Mouse (Mus musculus) right cerebral cortex, adult 2 months (tissue): ENCODE results near the gene Zfp422.
A peak's percentile ranks its signal among the peaks of the same experiment; 100 is the strongest.

Source experiments
- DNase-seq, 2 experiments: peaks; one replicate each; pipeline ENCODE4 v3.0.0; 2021 to 2022; ENCODE audit warnings: low spot score in 2 of 2

Zfp422 gene

DNA sequence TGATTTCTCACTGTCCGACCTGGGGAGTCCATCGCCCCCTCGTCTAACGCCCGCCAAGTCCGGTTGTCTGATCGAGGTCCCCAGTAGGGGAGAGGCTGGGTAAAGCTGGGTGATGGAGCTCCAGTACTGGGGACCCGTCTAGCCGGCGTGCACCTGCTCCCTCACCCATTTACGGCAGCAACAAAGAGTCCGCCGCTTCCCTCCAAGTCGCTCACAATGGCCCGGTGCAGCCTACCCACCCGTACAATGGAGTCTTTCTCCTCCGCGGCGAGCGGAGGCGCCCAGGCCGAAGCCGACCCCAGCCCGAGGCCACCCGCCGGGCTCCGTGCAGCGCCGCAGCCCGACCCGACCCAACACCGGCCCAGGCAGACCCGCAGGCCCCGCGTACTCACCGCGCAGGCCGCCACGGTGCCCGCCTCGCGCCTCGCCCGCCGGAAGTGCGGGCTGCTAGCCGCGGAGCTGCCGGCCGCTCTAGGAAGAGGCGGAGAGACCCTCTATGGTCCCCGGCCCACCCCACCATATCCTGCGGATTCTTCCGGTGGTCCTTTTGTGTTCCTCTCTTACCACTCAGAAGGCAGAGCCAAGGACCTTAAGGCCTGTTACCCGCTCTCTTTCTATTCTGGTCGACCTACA lies at the start of gene Zfp422:
Zfp422 (minus strand) TSS at position 461 of the 633 bp plus-strand sequence.
- DNase-seq, result peak; percentile 46 to 58

DNA sequence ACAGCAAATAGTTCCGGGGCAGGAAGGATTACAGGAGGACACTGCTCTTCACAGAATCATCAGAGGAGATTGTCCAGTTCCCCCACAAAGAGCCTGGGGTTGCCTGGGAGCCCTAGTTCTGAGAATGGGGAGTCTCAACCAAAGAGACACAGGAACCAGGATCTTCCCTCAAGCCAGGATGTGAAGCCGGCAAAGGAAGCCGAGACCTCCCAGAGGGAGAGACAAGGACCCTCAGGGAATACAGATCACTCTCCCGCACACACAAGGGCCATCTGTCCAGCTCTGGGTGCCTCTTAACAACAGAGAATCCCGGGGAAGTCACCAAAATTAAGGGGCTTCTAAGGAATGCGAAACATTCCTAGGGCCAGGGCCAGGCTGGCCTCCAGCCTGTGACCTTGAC lies 48.5 kb upstream of the Zfp422 start:
- DNase-seq, result no peak

DNA sequence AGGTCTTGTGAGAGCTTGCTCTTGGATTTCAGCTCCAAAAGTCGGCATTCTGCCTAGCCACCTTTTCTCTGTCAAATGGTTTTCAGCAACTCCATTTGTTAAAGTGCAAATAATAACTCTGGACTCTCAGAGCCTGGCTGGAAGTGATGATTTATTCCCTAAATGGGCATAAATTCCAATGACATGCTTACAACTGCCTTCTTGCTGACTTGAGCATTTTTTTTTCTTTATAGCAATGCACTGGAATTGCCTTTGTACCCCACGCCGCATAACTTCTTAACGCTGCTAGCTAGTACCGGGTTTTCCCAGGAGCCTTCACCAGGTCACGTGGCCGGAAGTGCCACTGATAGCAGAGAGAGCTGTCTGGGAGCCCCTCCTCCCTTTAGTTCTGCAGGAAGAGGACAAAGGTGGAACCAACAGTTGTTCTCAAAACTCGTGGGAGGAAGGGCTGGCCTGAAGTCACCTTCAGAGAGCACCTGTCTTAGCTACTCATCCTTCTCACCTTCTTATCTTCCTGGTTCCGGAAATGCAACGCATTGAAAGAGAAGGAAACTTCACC lies 47.6 kb upstream of the Zfp422 start:
- DNase-seq, result no peak

DNA sequence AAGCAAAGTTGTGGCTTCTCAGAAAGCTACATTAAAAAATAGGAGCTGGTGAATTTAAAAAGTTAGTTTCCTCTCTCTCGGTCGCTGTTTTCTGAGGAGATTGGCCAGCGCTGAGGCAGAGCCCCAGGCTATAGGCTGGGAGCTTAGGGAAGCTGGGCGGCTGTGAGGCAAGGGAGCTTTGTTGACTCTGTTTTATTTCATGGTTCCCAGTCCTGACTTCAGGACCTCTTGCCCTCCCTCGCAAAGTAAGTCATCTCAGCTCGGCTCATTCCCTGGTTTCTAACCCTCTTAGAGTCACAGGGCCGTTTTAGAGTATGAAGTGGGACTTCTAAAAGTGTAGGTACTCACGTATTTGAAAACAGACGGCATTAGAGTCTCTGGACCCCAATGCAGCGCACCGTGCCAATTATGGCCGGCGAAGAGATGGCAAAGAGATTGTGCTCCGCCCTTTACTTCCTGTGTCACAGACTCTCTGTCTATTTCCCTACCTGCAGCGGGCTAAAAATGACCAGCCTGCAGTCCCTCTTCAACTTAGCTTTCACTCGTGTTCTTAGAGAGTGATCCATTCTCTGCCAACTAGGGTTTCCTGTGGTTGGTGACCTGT lies 45.6 kb upstream of the Zfp422 start:
- DNase-seq, result no peak

DNA sequence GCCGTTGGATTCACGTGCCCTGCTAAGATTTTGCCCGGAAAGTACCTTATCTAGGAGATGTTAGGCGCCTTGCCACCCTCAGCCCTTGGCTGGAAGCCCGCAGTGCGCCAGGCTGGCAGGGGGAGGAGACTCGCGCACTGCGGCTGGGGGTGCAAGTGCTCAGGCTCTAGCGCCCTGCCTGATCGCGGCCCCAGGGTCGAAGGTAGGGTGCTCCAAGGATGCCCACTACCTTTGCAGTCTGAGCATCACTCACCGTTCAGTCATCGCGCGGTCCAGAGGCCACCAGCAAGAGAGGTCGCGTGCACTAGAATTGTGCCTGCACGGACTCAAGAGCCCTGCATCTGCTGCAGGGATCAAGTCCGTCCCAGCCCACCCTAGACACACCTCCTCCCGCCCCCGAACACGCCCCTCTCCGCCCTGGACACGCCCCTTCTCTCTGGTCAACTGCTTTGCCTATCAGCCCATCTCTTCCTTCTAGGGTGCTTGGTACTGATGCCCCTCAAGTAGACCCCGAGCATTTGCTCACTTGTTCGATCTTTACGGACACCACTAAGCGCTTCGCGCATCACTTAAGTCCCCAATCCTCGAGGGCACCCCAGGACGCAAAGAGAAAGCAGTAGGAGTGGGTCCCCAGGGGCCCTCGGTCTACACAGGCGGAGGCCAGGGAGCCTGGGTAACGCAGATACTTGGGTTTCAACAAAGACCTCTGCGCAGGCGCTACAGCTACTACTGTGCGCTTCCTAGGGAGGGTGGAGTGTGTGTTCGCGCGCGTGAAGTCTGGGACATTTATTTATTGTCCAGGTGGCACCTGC lies 44.9 kb upstream of the Zfp422 start, which contains the start of gene Rassf4:
Rassf4 (minus strand) TSS at position 482 of the 812 bp plus-strand sequence.
- DNase-seq, result peak; percentile 54 to 69

DNA sequence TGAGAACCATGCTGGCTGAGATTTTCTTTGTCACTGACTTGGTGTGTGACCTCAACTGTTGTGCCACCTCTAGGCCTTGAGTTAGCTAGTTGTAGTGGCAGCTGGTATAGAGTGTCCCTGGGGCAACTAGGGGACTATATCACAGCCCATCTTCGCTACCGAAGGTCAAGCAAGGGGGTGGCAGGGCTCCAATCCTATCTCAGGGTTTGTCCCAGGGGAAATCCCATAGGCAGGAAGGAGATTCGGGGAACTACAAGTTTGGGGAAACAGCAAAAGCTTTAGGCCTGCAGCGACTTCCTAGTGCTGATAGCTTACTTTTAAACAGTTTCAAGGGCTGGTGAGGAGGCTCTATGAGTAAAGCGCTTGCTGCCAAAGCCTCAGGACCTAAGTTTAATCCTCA lies 43.5 kb upstream of the Zfp422 start:
- DNase-seq, result no peak

DNA sequence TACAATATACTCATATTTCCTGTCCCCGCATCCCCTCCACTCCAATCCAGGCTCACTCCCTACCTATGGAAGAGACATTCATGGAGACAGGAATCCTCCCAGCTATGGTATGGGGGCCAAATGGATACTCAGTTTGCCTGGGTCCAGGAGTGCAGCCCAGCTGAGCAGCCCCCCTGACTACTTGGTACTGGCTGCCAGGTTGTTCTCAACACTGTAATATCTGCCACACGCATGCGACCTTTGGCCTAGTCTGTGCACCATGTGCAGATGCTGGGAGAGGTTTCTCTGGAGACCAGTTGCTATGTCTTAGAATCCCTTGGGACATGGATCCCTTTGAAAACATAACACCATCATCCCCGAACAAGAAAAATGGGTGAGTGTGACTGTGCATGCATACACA lies 43.0 kb upstream of the Zfp422 start:
- DNase-seq, result no peak

DNA sequence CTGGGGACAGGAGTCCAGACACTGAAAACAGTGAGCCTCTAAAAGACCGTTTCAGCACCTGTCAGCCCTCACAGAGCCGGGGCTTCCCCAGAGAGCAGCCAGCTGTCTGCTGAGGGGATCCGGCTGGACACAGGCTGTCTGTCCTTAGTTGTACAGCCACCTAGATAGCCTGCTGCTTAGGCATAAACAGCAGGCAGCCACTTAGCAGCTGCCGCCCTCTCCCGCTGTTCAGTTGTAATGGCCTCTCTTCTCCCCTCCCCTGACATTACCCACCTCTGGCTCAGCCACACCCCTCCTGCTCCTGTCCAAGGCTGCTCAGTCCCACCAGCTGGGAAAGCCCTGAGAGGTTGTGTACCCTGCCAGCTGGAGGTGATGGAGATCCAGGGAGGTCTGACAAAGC lies 42.2 kb upstream of the Zfp422 start:
- no peak for DNase-seq

DNA sequence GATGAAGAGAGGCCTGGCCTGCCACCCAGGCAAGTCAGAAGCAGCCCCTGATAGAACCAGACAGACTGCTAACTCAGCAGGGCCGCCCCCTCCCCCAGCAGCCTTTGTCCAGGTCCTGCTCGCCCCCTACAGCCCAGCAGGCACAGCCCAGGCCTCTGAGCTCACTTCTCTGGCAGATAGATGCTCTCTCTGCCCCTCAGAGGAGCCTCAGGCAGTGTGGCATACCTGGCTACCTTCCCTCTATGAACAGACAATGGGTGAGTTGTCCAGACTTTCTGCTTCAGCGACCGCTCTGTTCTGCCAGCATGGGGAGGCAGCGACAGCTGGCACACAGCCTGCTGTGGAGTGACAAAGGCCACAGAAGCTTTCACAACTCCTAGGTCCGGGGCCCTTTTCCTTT lies 41.3 kb upstream of the Zfp422 start:
- no peak for DNase-seq

DNA sequence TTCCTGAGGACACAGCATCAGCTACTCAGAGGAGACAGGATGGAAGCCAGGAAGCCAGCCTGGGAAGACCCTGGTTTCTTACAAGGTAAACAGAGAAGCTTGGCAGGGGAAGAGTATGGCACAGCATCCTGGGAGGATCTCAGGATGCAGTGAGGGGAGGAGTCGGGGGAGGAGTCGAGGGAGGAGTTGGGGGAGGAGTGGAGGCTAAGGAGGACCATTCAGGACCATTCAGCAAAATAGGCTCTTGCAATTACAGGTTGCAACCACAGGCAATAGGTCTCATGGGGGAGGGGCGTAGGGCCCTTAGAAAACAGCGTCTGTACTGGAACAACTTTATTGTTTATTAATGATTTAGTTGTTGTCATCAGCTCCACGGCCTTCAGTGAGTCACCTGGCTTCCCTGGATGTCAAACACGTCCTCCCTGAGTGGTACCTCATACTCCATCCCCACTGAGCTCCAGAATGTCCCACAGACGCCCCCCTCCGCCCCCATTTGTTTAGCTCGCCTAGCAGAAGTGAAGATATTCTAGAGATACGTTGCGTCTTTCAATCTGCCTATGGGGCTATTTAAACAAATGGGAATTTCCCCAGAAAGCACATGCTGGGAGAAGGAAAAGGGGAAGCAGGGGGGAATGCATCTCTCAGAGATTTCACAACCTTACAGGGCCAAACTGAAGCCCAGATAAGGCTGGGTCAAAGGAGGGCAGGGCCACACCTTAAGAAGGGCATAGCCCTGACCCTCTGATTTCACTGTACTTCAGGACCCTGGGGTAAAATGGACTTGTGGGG lies 40.1 kb upstream of the Zfp422 start:
- DNase-seq, result no peak

DNA sequence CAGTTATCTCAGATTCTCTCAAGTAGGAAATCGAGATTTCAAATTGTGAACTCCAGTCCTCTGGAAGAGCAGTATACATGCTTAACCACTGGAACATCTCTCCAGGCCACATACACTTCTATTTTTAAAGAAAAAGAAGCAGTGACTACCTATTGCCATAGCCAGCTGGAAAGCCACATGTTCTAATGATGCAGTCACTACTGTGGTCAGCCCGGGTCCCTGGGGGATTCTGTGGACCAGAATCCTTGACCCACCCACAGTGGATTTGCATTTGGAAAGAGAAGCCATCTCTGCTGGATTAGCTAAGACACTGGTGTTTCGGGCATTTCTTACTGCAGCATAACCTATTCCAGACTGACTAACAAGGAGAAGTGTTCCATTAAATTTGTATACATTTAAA lies 38.6 kb upstream of the Zfp422 start:
- no peak for DNase-seq

DNA sequence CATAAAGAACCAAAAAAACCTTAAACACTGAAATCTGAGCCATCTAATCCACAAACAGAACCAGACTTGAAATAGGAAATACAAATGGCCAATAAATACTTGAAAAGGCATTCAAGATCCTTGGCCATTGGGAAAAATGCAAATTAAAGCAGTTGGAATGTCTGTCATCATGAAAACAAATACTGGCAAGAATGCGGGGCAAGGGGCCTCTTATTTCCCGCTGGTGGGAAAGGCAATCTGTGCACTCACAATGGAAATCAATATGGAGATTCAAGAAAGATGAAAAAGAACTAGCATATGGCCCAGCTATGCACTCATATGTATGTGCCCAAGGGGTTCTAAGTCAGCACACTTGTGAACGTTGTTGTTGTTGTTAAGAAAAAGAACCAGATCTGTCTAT lies 38.1 kb upstream of the Zfp422 start:
- no peak for DNase-seq

DNA sequence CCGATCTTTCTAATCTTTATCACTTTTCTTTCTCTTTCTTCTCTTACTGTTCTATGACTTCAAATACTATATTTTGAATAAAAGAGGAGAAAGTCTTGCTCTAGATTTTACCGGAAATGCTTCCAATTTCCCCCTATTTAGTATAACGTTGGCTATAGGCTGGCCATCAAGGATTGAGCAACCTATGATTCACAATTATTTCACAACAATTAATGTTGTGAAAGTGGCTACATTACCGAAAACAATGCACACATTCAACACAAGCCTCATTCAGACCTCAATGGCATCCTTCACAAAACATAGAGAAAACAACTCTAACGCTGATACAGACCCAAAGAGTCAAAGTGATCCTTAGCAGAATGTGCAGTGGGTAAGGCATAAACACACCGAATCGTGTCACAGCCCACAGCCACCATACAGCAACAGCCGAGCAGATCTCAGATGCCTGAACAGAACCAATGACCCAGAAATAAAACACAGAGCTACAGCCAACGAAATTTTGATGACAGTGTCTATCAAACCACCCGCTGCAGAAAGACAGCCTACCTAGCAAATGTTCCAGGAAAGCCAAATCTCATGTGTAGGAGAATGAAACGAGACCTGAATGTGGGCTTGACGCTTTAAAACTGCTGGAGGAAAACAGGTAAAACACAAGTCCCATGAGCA lies 37.4 kb upstream of the Zfp422 start:
- DNase-seq, result no peak

DNA sequence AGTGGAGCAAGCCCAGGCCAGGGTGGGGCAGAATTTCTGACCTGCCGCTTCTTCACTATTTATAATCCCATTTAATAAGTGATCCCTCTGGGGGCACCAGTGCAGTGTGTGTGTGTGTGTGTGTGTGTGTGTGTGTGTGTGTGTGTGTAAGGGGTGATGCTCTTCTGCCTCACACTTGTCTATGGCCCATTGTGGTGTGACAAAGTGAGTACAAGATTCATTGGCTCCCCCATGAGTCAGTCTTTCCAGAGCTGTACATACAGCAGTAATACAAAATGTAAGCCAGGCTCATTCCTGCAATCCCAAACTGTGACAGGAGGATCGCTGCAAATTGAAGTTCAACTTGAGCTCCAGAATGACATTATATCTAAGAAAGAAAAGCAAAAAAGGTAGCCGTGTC lies 36.0 kb upstream of the Zfp422 start:
- no peak for DNase-seq

DNA sequence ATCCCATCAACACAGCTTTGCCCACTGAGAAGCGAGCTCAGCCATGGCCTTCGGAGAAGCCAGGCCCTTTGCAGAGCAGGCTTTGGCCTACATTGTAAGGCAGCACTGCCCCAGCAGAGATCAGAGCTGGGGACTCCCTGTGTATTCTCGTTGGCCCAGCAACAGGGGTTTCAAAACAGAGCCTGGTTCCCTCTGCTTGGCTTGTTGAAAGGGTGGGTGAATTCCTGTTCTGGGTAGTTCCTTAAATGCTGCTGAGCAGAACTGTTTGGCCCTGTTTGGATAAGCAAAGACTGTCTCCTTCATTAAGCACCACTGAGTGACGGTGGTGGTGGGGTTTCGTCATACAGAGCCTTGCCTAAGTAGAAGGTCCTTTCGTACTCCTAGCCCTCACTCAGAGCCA lies 35.2 kb upstream of the Zfp422 start:
- no peak for DNase-seq

DNA sequence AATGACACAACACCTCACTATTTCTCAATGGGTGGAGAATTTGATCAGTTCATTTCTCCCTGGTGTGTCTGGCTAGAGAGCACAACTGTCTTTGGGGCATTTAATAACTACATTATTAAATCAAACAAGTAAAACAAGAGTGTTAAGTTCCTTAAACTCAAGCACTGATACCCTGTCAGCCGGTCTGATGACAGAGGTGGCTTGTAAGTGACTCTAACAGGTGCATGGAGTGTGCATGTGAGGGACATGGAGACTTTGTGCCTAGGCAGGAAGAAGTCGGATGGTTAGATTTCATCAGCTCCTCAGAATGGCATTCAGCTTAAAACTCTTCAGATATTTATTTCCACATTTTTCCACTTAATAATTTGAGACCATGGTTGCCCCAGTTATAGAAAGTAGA lies 34.6 kb upstream of the Zfp422 start:
- no peak for DNase-seq

DNA sequence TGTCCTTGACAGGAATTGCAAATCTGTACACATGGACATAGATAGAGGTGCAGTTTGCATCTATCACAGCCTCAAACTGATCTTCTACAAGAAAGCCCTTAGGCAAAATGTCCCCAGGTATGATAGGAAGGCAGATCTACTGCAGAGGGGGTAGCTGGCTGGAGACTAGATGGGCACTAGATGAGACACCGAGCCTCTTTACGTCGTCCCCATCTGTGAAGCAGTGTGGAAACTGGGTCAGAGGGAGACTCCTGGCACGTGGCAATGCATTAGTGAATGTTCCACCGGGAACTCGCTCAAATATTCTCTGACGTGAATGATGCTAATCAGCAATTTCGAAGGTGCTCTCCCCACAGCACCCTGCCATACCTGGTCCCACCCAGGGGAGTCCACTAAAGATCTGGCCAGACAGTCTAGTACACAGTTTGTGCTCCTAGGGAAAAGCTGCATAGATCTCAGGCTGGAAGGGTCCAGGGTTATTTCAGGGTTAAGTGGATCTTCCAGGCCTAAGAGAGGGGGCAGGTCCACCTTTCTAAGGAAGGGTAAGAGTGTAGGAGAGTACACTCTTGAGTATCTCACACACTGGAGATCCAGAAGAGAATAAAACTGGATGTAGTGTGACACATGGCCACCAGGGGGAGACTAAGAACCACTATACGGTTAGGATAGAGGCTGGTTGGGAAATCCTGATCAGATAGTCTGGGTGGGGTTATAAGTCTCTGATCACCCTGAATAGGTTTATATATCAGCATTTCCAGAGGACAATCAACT lies 25.1 kb upstream of the Zfp422 start:
- peak; percentile 70 to 77 for DNase-seq

DNA sequence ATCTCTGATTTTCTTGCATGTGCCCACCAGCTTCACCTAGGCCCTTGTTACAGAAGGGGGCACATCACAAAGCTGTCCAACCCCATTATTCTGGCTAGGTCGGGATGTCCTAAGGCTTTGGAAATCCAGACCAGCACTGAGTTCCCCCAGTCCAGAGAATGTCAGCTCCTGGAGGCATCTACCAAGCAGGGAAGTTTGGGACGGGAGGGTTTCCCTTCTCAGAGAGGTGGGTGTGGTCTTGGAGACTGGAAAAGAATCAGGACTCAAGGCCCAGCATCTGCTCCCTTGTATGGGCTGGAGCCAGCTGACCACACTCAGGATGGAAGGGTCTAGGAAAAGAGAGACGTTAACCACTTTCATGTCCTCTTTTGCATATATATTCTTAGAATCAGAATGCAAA lies 24.4 kb upstream of the Zfp422 start:
- no peak for DNase-seq

DNA sequence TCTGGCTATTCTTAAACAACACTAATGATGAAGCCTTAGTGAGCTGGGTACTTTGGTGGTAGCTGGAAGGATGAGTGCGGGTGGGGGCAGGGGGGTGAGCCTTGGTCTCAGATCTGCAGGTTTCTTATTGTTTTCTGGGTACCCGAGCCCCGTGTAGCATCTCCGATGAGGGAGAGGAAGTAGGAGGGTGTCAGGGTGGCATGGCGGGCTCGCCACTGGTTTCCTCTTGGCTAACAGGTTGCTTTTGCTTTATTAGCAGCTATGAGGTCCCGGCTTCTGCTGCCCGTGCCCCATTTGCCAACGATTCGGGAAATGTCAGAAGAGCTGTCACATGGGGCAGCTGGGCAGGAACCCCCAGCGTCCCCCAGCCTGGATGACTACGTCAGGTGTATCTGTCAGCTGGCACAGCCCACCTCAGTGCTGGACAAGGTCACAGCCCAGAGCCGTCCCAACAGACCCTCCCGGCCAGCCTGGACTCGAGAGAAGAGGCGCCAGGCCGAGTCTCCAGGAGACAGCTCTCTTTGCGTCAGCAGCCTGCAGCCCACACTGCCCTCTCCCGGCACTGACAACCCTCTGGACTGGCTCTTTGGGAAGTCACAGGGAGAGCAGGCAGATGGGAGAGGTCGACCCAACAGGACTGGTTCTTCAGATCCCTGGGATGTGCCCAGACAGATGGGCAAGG lies 22.8 kb upstream of the Zfp422 start:
- DNase-seq, result no peak

DNA sequence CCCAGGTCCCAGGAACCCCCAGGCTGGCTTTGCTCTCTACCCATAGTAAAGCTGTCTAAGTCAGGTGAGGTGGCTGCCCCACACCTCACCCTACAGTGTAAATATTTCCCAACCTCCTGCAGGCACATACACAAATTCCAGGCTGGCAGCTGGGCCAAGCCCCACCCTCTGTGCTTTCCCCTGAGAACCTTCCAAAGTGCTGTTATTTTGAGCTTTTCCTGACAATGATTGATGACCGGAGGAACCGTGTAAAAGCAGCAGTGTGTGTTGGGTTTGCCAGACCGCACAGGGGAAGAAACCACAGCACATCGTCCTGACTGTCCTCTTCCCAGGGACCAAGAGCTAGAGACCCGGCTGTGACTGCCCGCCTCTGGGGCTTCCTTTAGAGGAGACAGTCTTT lies 21.6 kb upstream of the Zfp422 start, which contains the start of gene Depp1:
Depp1 (plus strand) TSS at position 204 of the 400 bp plus-strand sequence.
- DNase-seq, result no peak
